Mouse (Mus musculus): ENCODE results near the gene Olfr1377.
"Not testable (repeated sequence)": the region's sequence is repeated elsewhere in the genome, so short reads cannot be mapped to it uniquely, and the experiment has no call there.

Olfr1377 gene

GRCm38 (mm10) chr11:50981667-50982066, at the start of gene Olfr1377:
Gene Olfr1377 (plus strand): TSS chr11:50981967.
- in situ Hi-C loops (cut with MboI, MseI) = no loop called here

- in situ Hi-C loops (cut with MboI, MseI) = no loop called here
Measured at GRCm38 (mm10) chr11:50932040-50932439, 49.7 kb upstream of the Olfr1377 start.

DNA sequence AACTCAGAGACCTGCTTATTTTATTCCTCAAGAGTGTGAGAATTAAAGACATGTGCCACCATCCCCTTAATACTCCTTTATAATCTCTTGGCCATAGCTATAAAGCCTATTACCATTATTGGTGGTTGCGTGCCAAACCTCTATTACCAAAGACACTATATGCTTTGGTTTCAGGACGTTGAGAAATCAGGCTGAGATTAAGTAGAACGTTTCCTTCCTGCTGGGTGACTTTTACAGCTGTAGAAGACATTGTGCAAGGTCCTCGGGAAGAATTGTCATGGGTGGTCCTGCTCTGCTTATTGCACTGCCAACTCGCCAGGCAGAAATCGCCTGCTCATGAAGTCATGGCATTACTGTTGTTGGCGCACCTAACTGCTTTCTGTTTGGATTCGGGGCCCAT, 43.3 kb upstream of the Olfr1377 start:
- in situ Hi-C loops (cut with MboI, MseI) = no loop called here

- in situ Hi-C loops (cut with MboI, MseI) = loop anchor here (5.0 to 10.0 kb wide), 2 partner anchors 93 to 665 kb away; no protein-coding TSS in a partner anchor
Measured at GRCm38 (mm10) chr11:50939621-50940366, 42.0 kb upstream of the Olfr1377 start.

GRCm38 (mm10) chr11:50942386-50942785, 39.4 kb upstream of the Olfr1377 start:
- in situ Hi-C loops (cut with MboI, MseI) = loop anchor here (5.0 to 10.0 kb wide), 2 partner anchors 90 to 668 kb away; no protein-coding TSS in a partner anchor

GRCm38 (mm10) chr11:50943506-50943905, 38.3 kb upstream of the Olfr1377 start, which contains the start of gene 4933414I15Rik:
Gene 4933414I15Rik (minus strand): TSS chr11:50943765.
- in situ Hi-C loops (cut with MboI, MseI) = loop anchor here (5.0 to 10.0 kb wide), 2 partner anchors 89 to 669 kb away; no protein-coding TSS in a partner anchor

- in situ Hi-C loops (cut with MboI, MseI) = no loop called here
Measured at GRCm38 (mm10) chr11:50952290-50952689, 29.5 kb upstream of the Olfr1377 start.

- in situ Hi-C loops (cut with MboI, MseI) = no loop called here
Measured at GRCm38 (mm10) chr11:50953665-50954064, 28.1 kb upstream of the Olfr1377 start, which contains the start of gene Prop1. Gene Prop1 (minus strand): TSS chr11:50953765.

DNA sequence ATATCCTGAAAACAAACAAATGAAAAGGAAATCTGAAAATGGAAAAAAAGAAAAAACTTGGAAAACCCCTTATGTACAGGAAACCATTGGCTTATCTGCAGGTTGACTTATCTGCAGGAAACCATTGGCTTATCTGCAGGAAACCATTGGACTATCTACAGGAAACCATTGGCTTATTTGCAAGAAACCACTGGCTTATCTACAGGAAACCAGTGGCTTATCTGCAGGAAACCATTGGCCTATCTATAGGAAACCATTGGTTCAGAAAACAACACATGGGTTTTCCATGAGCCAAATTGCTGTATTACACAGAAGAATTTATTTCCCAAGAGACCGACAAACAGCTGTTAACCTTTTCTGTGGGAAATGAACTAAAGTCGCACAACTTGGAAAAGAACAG, 16.9 kb upstream of the Olfr1377 start:
- in situ Hi-C loops (cut with MboI, MseI) = no loop called here

DNA sequence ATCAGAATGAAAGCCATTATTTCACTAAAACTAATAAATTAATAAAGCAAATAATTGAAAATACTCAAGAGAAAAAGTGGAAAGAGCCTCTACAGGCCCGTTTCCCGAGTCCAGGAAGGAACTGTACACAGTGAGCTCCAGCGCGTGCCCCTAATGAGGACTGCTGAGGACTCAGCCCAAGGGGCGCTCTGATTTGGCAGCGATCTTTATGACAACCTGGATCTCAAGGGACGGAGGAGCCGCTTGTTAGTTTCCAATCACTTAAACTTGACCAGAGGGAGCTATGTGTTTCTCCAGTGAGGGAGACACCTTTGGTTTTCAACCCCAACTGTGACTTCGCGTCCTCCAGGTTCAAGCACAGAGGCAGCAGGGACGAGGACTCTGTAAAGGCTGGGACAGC, 15.5 kb upstream of the Olfr1377 start, which contains the start of gene Olfr1378:
TSS of gene Olfr1378 (plus strand) at position 301 of the 400 bp plus-strand sequence.
- in situ Hi-C loops (cut with MboI, MseI) = no loop called here

DNA sequence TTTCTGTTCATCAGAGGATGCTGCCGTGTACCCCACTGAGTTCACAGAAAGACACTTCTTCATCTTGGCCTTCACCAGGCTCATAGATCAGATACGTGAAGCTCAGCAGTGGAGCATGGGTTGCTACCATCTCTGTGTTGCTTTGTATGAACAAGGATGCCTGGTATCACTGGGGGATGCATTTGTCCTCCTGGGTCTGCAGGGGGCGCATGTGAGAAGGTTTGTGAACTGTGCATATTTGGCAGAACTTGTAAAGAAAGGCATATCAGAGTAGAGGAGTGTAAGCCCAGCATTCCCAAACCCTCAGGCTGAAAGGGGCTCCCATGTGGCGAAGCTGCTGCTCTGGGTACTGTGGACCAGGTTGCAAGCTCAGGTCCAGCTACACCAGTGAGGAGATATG, 4.6 kb upstream of the Olfr1377 start:
- in situ Hi-C loops (cut with MboI, MseI) = no loop called here

GRCm38 (mm10) chr11:51003296-51003695, 21.5 kb downstream of the Olfr1377 start, which contains the start of gene Olfr51:
Gene Olfr51 (plus strand): TSS chr11:51003596.
- in situ Hi-C loops (cut with MboI, MseI) = no loop called here

- in situ Hi-C loops (cut with MboI, MseI) = no loop called here
Measured at GRCm38 (mm10) chr11:51011821-51012220, 30.1 kb downstream of the Olfr1377 start.

DNA sequence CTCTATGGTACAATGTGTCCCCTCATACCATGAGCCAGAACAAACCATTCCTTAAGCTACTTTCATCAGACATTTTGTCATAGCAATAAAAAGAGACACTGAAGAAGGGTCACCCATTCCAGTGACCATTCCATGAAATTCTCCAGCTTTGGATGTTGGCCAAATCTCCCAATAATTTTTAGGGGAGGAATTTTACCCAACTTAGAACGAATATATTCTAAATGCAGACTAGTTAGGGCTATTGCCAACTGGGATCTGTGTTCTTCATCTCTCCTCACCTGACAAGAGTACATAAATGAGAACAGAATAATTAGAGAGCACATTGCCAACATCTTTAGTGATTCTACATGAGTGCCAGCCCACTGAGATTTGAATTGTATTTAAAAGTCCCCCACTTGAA, 32.2 kb downstream of the Olfr1377 start, which contains the start of gene Olfr54:
TSS of gene Olfr54 (plus strand) at position 301 of the 400 bp plus-strand sequence.
- in situ Hi-C loops (cut with MboI, MseI) = no loop called here

GRCm38 (mm10) chr11:51016341-51016740, 34.6 kb downstream of the Olfr1377 start:
- in situ Hi-C loops (cut with MboI, MseI) = no loop called here

GRCm38 (mm10) chr11:51026811-51027210, 45.0 kb downstream of the Olfr1377 start:
- in situ Hi-C loops (cut with MboI, MseI) = not testable (repeated sequence)

DNA sequence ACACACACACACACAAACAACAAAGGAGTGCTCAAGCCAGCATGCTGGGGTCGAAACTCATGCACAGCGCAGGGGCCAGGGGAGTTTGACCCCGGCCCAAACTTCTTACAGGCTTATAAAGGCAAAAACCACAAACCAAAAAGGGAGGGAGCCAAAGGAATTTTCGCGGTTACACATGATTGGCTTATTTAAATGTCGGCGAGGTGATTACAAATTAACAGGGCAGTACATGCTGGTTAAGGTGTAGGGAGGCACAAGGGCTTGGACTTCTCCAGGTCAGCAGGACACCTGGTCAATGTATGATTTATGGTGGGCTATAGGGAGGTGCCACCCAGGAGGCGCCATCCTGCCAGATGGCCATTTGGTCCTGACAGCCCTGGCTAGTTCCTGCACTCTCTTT, 47.6 kb downstream of the Olfr1377 start:
- in situ Hi-C loops (cut with MboI, MseI) = not testable (repeated sequence)

DNA sequence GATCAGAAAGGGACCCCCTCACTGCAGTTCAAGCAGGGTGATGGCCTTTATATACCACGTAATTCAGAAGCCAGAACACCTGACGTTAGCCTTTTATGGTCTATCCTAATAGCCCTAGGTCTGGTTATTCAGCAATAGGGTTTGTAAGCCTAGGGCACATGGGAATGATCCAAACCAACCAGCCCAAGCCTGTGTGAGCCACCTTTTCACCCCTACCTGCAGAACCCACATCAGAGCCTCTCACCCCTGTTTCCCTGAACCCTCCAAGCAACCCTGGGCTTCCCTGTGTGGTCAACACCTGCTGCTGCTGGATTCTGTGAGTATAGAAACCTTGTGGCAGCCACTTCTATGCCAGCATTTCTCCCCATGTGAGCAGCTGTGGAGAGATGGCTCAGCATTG, 48.5 kb downstream of the Olfr1377 start:
- in situ Hi-C loops (cut with MboI, MseI) = loop anchor here (5.0 kb wide), 1 partner anchor 88 kb away; the partner anchor contains the start of gene 4933414I15Rik

GRCm38 (mm10) chr11:51032851-51033250, 51.1 kb downstream of the Olfr1377 start:
- in situ Hi-C loops (cut with MboI, MseI) = loop anchor here (5.0 kb wide), 1 partner anchor 91 kb away; the partner anchor contains the start of gene 4933414I15Rik

GRCm38 (mm10) chr11:51034141-51034540, 52.4 kb downstream of the Olfr1377 start:
- in situ Hi-C loops (cut with MboI, MseI) = loop anchor here (5.0 kb wide), 1 partner anchor 92 kb away; the partner anchor contains the start of gene 4933414I15Rik

- in situ Hi-C loops (cut with MboI, MseI) = no loop called here
Measured at GRCm38 (mm10) chr11:51035951-51036350, 54.2 kb downstream of the Olfr1377 start.
